Mouse (Mus musculus) right cerebral cortex, postnatal 25 days (tissue): ENCODE data around the gene Cd24a.

Experiments used
- DNase-seq: peaks from one replicate; pipeline ENCODE4 v3.0.0; 2022

Gene Cd24a

DNA sequence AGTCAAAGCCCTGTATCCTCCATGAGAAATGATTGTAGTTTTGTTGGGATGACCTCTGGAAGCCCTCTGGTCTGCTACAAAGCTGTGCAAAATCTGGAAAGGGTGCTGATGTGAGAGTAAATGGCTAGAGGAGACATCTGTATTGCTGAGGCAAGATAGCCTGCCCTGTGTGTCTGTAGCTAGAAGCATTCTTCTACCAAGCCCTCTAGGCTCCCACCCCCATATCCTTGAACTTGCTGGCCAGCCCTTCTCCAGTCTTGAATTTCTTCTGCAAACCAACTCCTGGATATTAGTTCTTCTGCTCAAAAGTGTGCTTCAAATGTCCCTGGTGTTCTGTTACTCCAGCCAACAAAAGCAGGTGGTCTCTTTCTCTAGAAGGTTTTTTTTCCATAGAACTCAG is 51.8 kb downstream of the Cd24a start:
- DNase-seq, result no peak

DNA sequence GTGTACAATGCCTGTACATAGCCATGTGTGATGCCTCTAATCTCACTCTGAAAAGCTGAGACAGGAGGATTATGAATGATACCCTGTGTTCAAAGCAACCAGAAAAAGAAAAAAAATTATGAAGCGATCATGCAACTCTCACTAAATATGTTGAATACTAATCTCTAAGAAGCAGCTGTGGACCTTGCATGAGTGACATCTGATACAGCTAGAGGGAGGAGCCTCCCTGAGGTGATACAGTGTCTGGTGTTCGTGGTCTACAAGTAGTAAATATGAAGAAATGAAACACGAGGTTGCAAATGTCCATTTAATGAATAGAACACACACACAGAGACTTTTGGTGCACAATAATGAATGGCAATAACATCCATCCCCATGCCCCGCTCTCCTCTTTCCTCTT is 52.5 kb downstream of the Cd24a start:
- DNase-seq, result no peak

DNA sequence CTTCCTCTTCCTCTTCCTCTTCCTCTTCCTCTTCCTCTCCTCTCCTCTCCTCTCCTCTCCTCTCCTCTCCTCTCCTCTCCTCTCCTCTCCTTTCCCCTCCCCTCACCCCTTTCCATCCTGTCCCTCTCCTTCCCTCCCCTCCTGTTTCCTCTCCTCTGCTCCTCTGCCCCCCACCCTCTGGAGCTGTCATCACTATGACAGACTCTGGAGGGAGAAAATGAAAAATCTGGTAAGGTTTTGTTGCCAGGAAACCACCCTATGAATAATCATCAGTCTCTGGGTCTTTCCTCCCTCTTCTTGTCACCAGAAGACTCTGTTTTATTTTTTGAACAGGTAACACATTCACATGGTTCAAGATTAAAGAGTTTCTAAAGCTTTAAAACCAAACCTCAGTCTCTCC is 53.0 kb downstream of the Cd24a start:
- DNase-seq, result no peak

DNA sequence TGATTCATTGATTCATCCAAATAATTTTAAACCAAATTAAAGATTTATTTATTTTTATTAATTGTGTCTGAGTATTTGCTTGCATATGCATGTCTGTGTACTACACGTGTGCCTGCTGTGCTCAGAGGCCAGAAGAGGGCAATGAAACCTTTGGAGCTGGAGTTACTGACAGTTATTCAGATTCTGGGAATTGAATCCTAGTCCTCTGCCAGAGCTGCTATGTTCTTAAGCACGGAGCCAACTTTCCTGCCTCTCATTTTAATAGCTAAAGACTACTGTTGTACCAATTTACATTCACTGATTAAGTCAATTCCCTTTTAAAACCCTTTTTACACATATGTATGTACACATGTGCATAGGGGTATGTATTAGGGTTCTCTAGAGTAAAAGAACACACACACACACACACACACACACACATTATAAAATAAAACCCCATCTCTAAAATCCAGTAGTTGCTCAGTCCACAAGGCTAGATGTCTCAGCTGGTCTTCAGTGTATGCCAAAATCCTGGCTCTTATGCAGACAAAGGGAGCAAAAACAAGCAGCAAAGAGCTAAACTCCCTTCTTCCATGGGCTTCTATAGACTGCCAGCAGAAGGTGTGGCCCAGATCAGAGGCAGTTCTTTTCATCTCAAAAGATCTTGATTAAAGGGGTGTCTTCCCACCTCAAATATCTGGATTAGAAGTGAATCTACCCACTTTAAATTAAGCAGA is 53.7 kb downstream of the Cd24a start:
- no peak for DNase-seq

DNA sequence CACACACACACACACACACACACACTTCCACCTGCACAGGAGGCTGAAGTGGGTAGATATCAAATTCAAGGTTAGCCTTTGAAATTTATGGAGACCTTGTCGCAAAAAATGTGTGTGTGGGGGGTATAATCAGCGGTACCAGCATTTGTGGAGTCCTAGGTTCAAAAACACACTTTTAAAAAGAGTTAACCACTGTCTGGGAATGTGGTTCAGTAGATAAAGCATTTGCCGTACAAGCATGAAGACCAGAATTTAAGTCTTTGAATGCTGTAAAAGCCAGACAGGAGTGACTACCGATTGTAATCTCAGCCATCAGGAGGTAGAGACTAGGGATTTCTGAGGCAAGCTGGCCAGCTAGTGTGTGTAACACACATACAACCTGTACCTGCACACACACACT is 55.0 kb downstream of the Cd24a start:
- DNase-seq, result no peak
